Mouse (Mus musculus) E14TG2a.4 (cell line): Measurements from ENCODE around the gene Vps33b.

ENCODE experiments used
- CTCF ChIP-seq: conservative IDR thresholded peaks from 2 replicates; pipeline ENCODE4 v1.5.1; 2014; ENCODE audit warnings: low read length
- NANOG ChIP-seq: IDR thresholded peaks from 2 replicates; pipeline ENCODE4 v1.6.1; 2014; ENCODE audit warnings: borderline replicate concordance, low read length, mixed read lengths
- POU5F1 ChIP-seq: IDR thresholded peaks from 2 replicates; pipeline ENCODE4 v1.6.1; 2014; ENCODE audit warnings: low read length, borderline replicate concordance

GRCm38 (mm10) chr7:80339793-80340628 is 70.6 kb downstream of the Vps33b start:
- peak; percentile 77 for TF ChIP-seq CTCF
- TF ChIP-seq POU5F1, result no peak
- TF ChIP-seq NANOG, result no peak
